Mouse (Mus musculus): ENCODE data around the gene Fbxl18. TPM values are rescaled to one million over a fixed set of nuclear protein-coding genes. Genes with fewer than 3 reads are reported as not detected.

Fbxl18 gene
- polyA plus RNA-seq, 1 experiment from 2014 or later: 16.1 TPM

- Histone ChIP-seq H3K9ac (peak overlapping the region; percentile 100), H3K27me3 (no peaks in the 10 kb centered on the region), H3K36me3 (peaks cover 58% of the 10 kb centered on the region), H3K4me2 (replicated peaks) (peak overlapping the region; percentile 85), H3K27ac (peak overlapping the region; percentile 100), H3K4me1 (peaks cover 51% of the 10 kb centered on the region), H3K9me3 (no peaks in the 10 kb centered on the region), H3K4me3 (peak overlapping the region; percentile 99)
- 74% methylated on average over 19 of the region's 19 CpGs for WGBS
- ATAC-seq (ENCODE audit: low FRiP score, low read depth): no peak
These were observed 9.2 kb upstream of the Fbxl18 start for GRCm38 (mm10) chr5:142904208-142905037.

DNA sequence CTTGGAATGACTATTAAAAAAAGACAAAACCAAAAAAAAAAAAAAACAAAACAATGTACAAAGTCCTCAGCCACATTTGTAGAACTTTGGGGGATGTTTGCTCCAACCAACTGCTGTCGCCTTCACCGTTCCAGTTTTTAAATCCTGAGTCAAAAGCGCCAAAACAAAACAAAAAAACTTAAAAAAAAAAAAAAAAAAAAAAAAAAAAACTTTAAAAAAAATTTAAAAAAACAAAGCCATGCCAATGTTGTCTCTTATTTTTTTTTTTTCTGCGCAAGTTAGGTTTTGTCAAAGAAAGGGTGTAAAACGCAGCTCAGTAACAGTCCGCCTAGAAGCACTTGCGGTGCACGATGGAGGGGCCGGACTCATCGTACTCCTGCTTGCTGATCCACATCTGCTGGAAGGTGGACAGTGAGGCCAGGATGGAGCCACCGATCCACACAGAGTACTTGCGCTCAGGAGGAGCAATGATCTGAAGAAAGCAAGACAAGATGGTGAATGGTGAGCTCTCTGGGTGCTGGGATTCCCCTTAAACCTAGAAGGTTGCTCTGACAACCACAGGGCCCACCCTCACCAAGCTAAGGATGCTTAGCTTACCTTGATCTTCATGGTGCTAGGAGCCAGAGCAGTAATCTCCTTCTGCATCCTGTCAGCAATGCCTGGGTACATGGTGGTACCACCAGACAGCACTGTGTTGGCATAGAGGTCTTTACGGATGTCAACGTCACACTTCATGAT lies 8.4 kb upstream of the Fbxl18 start:
- Histone ChIP-seq H3K9ac (peak overlapping the region; percentile 100), H3K4me1 (peaks cover 43% of the 10 kb centered on the region), H3K36me3 (peaks cover 65% of the 10 kb centered on the region), H3K27me3 (no peaks in the 10 kb centered on the region), H3K9me3 (no peaks in the 10 kb centered on the region), H3K4me3 (peak overlapping the region; percentile 99), H3K27ac (peak overlapping the region; percentile 100; the same call in 1 of the 2 replicates), H3K4me2 (replicated peaks) (peak overlapping the region; percentile 85)
- 83% methylated on average over 14 of the region's 14 CpGs for WGBS
- ATAC-seq (ENCODE audit: low FRiP score, low read depth): no peak

- 45% methylated on average over 5 of the region's 5 CpGs for WGBS
- Histone ChIP-seq H3K9ac (no peak overlapping the region), H3K27me3 (no peaks in the 10 kb centered on the region), H3K27ac (peak overlapping the region; percentile 64; the same call in 1 of the 2 replicates), H3K36me3 (peaks cover 68% of the 10 kb centered on the region), H3K9me3 (no peaks in the 10 kb centered on the region), H3K4me2 (replicated peaks) (peak overlapping the region; percentile 36; the same call in 1 of the 2 replicates), H3K4me1 (peaks cover 34% of the 10 kb centered on the region), H3K4me3 (peak overlapping the region; percentile 15; the same call in 1 of the 2 replicates)
- no peak for ATAC-seq (ENCODE audit: low FRiP score, low read depth)
These were observed 7.5 kb upstream of the Fbxl18 start for GRCm38 (mm10) chr5:142902506-142903314.

- no peak overlapping the region for H3K4me3 ChIP-seq
- no peaks in the 10 kb centered on the region for H3K9me3 ChIP-seq
- H3K27ac ChIP-seq: peak overlapping the region; percentile 64
- WGBS: 55% methylated on average over 4 of the region's 4 CpGs
- no peak for ATAC-seq (ENCODE audit: low FRiP score, low read depth)
- H3K27me3 ChIP-seq: no peaks in the 10 kb centered on the region
- H3K36me3 ChIP-seq: peaks cover 68% of the 10 kb centered on the region
- H3K4me2 ChIP-seq (replicated peaks): no peak overlapping the region
- H3K9ac ChIP-seq: no peak overlapping the region
- H3K4me1 ChIP-seq: peaks cover 26% of the 10 kb centered on the region
These were observed 6.8 kb upstream of the Fbxl18 start for GRCm38 (mm10) chr5:142901846-142902505.

DNA sequence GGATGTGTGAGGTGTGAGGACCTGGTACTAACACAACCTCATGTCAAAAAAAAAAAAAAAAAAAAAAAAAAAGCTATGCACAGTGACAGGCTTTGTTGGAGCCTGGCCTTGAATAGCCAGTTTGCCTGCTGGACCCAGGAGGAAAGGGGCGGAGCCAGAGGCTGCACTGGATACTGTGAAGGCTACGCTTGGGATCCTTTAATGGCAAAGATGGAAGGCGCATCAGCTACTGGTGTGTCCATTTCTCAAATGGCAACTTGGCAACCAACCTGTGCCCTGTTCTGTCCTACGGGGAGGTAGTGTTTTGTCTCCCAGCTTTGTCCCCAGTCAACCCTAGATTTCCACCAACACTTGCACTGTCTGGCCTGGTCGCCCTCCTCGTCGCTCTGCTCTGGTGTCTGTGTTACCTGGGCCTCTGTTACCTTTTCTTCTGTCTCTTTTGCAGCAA lies 6.2 kb upstream of the Fbxl18 start:
- Histone ChIP-seq H3K9ac (no peak overlapping the region), H3K4me2 (replicated peaks) (no peak overlapping the region), H3K4me3 (no peak overlapping the region), H3K27ac (peak overlapping the region; percentile 33; the same call in 1 of the 2 replicates), H3K36me3 (peaks cover 68% of the 10 kb centered on the region), H3K4me1 (peaks cover 25% of the 10 kb centered on the region), H3K9me3 (no peaks in the 10 kb centered on the region), H3K27me3 (no peaks in the 10 kb centered on the region)
- no peak for ATAC-seq (ENCODE audit: low FRiP score, low read depth)
- WGBS: 92% methylated on average over 7 of the region's 7 CpGs

DNA sequence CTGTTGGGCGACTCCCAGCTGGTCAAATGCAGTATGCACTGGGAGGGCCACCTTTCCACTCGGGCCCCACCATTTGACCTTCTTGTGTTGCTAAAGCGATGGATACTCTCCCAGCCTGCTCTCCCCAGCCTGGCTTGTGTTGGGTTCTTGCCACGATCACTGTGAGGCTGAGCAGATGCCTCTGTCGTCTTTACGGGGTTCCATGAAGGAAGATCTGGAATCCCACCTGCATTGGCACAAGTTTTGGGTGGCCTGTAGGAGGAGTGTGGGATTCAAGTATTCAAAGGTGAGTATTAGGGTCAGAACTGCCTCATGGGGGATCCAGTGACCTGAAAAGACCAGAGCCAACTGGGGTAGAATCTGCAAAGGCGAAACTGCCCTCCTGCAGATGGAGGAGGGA lies 5.4 kb upstream of the Fbxl18 start:
- Histone ChIP-seq H3K4me1 (peaks cover 30% of the 10 kb centered on the region), H3K4me2 (replicated peaks) (no peak overlapping the region), H3K9me3 (no peaks in the 10 kb centered on the region), H3K4me3 (no peak overlapping the region), H3K27me3 (no peaks in the 10 kb centered on the region), H3K36me3 (peaks cover 68% of the 10 kb centered on the region), H3K27ac (no peak overlapping the region), H3K9ac (no peak overlapping the region)
- WGBS: 84% methylated on average over 7 of the region's 7 CpGs
- ATAC-seq (ENCODE audit: low FRiP score, low read depth): no peak

- no peak overlapping the region for H3K9ac ChIP-seq
- 76% methylated on average over 5 of the region's 5 CpGs for WGBS
- no peak overlapping the region for H3K4me3 ChIP-seq
- no peaks in the 10 kb centered on the region for H3K9me3 ChIP-seq
- no peak for ATAC-seq (ENCODE audit: low FRiP score, low read depth)
- no peak overlapping the region for H3K4me2 ChIP-seq (replicated peaks)
- peaks cover 32% of the 10 kb centered on the region for H3K4me1 ChIP-seq
- no peaks in the 10 kb centered on the region for H3K27me3 ChIP-seq
- H3K27ac ChIP-seq: no peak overlapping the region
- H3K36me3 ChIP-seq: peaks cover 63% of the 10 kb centered on the region
These were observed 4.8 kb upstream of the Fbxl18 start for GRCm38 (mm10) chr5:142899932-142900533.

DNA sequence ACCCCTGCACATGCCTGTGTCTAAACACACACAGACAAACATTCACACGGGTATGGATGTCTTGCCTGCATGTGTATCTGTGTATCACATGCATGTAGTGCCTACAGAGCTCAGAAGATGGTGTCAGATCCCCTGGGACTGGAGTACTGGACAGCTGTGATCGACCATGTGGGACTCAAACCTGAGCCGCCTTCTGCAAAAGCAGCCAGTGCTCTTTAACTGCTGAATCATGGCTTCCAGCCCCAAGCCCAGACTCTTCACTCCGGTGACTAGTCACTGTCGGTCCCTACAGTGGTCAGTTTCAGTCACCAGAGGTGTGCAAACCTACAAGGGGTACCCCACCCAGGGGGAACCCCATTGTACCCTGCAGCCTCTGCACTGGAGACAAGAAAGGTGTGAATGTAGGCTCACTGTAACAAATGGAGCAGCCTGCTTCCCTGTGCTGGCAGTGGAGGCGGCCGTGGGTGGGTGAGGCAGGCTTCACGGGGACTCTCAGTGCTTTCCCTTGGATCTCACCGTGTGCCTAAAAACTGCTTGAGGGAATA lies 3.9 kb upstream of the Fbxl18 start:
- H3K36me3 ChIP-seq: peaks cover 54% of the 10 kb centered on the region
- no peak for ATAC-seq (ENCODE audit: low FRiP score, low read depth)
- no peaks in the 10 kb centered on the region for H3K9me3 ChIP-seq
- H3K4me1 ChIP-seq: peaks cover 29% of the 10 kb centered on the region
- H3K9ac ChIP-seq: no peak overlapping the region
- no peaks in the 10 kb centered on the region for H3K27me3 ChIP-seq
- H3K4me2 ChIP-seq (replicated peaks): no peak overlapping the region
- no peak overlapping the region for H3K4me3 ChIP-seq
- 82% methylated on average over 9 of the region's 9 CpGs for WGBS
- no peak overlapping the region for H3K27ac ChIP-seq

GRCm38 (mm10) chr5:142898316-142898715 lies 3.1 kb upstream of the Fbxl18 start:
- 80% methylated on average over 4 of the region's 4 CpGs for WGBS
- no peaks in the 10 kb centered on the region for H3K9me3 ChIP-seq
- H3K27ac ChIP-seq: no peak overlapping the region
- H3K36me3 ChIP-seq: peaks cover 47% of the 10 kb centered on the region
- no peaks in the 10 kb centered on the region for H3K27me3 ChIP-seq
- no peak overlapping the region for H3K4me3 ChIP-seq
- peaks cover 29% of the 10 kb centered on the region for H3K4me1 ChIP-seq
- no peak overlapping the region for H3K9ac ChIP-seq
- ATAC-seq (ENCODE audit: low FRiP score, low read depth): no peak
- H3K4me2 ChIP-seq (replicated peaks): no peak overlapping the region

- Histone ChIP-seq H3K36me3 (peaks cover 41% of the 10 kb centered on the region), H3K27me3 (no peaks in the 10 kb centered on the region), H3K4me2 (replicated peaks) (no peak overlapping the region), H3K4me3 (no peak overlapping the region), H3K9me3 (no peaks in the 10 kb centered on the region), H3K27ac (no peak overlapping the region), H3K9ac (no peak overlapping the region), H3K4me1 (peaks cover 25% of the 10 kb centered on the region)
- ATAC-seq (ENCODE audit: low FRiP score, low read depth): no peak
- WGBS: 90% methylated on average over 7 of the region's 7 CpGs
These were observed 2.5 kb upstream of the Fbxl18 start for GRCm38 (mm10) chr5:142897568-142898248.
